Mouse (Mus musculus) left cerebral cortex, postnatal 25 days (tissue): ENCODE results near the gene Smco4. TPM values are rescaled to one million over a fixed set of nuclear protein-coding genes. Genes with fewer than 3 reads are reported as not detected.
"Not testable (repeated sequence)": the region's sequence is repeated elsewhere in the genome, so short reads cannot be mapped to it uniquely, and the experiment has no call there.

Experiments
- DNase-seq, 2 experiments: peaks; one replicate each; pipeline ENCODE4 v3.0.0; 2022; ENCODE audit warnings: low spot score in 2 of 2, mixed read lengths in 1 of 2
- intact Hi-C: fragments of 180-260 bp; cut with DNase I; formaldehyde crosslinking; loops from one replicate; pipeline ENCODE4 v1.15.1; 2025
- total RNA-seq, 2 experiments: library from RNA; stranded (reverse); gene quantifications; 2 replicates each; pipeline ENCODE4 v1.2.3; 2021

Gene Smco4
- total RNA-seq, 2 experiments from 2014 or later: 3.3 to 4.1 TPM

- no peak for DNase-seq
- intact Hi-C loops: no loop called here
Observed at GRCm38 (mm10) chr9:15535418-15535817, 42.2 kb downstream of the Smco4 start.

- DNase-seq: no peak
- intact Hi-C loops: no loop called here
Observed at GRCm38 (mm10) chr9:15536861-15537426, 43.7 kb downstream of the Smco4 start.

- intact Hi-C loops: no loop called here
Observed at GRCm38 (mm10) chr9:15537455-15538048, 44.3 kb downstream of the Smco4 start.

GRCm38 (mm10) chr9:15538979-15539533, 45.8 kb downstream of the Smco4 start:
- no peak for DNase-seq
- intact Hi-C loops: no loop called here

More at GRCm38 (mm10) chr9:15537455-15538048, 44.3 kb downstream of the Smco4 start:
- no peak for DNase-seq

GRCm38 (mm10) chr9:15541735-15542354, 48.6 kb downstream of the Smco4 start:
- no peak for DNase-seq
- intact Hi-C loops: no loop called here

- intact Hi-C loops: no loop called here
- DNase-seq: no peak
Observed at GRCm38 (mm10) chr9:15550461-15550961, 57.3 kb downstream of the Smco4 start.

GRCm38 (mm10) chr9:15551073-15551472, 57.8 kb downstream of the Smco4 start:
- DNase-seq, intact Hi-C loops: not testable (repeated sequence)

- intact Hi-C loops: no loop called here
- peak in 1 of 2 experiments; percentile 9 for DNase-seq
Observed at GRCm38 (mm10) chr9:15551933-15552851, 59.0 kb downstream of the Smco4 start.

- no peak for DNase-seq
- intact Hi-C loops: no loop called here
Observed at GRCm38 (mm10) chr9:15553322-15553721, 60.1 kb downstream of the Smco4 start.

GRCm38 (mm10) chr9:15560451-15560850, 67.2 kb downstream of the Smco4 start:
- intact Hi-C loops: no loop called here
- no peak for DNase-seq

- no peak for DNase-seq
- intact Hi-C loops: no loop called here
Observed at GRCm38 (mm10) chr9:15562353-15562752, 69.1 kb downstream of the Smco4 start.

GRCm38 (mm10) chr9:15574750-15575454, 81.7 kb downstream of the Smco4 start:
- intact Hi-C loops: no loop called here
- DNase-seq: no peak

- no peak for DNase-seq
- intact Hi-C loops: no loop called here
Observed at GRCm38 (mm10) chr9:15578427-15578826, 85.2 kb downstream of the Smco4 start.

GRCm38 (mm10) chr9:15578946-15579345, 85.7 kb downstream of the Smco4 start:
- intact Hi-C loops: no loop called here
- no peak for DNase-seq

GRCm38 (mm10) chr9:15580176-15580575, 86.9 kb downstream of the Smco4 start:
- intact Hi-C loops: no loop called here
- no peak for DNase-seq

GRCm38 (mm10) chr9:15582026-15582425, 88.8 kb downstream of the Smco4 start:
- DNase-seq: no peak
- intact Hi-C loops: no loop called here

GRCm38 (mm10) chr9:15584209-15584608, 91.0 kb downstream of the Smco4 start:
- no peak for DNase-seq
- intact Hi-C loops: no loop called here

- DNase-seq: no peak
- intact Hi-C loops: no loop called here
Observed at GRCm38 (mm10) chr9:15585956-15586355, 92.7 kb downstream of the Smco4 start.
